Mouse (Mus musculus): ENCODE results near the gene Znhit3. TPM values are rescaled to one million over a fixed set of nuclear protein-coding genes. Genes with fewer than 3 reads are reported as not detected.

Gene Znhit3
- polyA plus RNA-seq, 1 experiment from 2014 or later, result 27.5 TPM

DNA sequence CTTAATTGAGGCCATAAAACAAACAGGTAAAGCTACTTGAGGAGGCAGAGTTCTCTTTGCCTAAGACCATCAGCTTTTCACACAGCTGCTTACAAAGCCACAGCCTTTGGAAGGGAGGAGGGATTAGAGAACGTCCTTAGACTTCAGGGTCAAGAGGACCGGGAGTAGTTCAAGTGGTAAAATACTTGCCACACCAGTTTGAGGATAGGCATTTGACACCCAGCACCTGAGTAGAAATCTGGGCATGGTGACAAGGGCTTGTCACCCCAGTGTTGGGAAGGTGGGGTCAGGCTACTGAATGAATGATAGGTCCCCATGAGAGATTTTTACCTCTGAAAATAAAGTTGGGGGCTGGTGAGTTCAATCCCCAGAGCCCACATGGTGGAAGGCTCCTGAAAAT, 36.4 kb upstream of the Znhit3 start:
- Histone ChIP-seq H3K9me3 (ENCODE audit: low read length) (no peaks in the 10 kb centered on the region), H3K4me2 (replicated peaks; ENCODE audit: low read depth, low read length) (no peak overlapping the region), H3K27me3 (replicated peaks; ENCODE audit: insufficient read depth, low read length) (peaks cover 3% of the 10 kb centered on the region; the same call in 1 of the 2 replicates), H3K4me3 (ENCODE audit: low read depth, low read length) (no peak overlapping the region), H3K36me3 (ENCODE audit: insufficient read depth, low read length) (no peaks in the 10 kb centered on the region), H3K4me1 (ENCODE audit: insufficient read depth, low read depth, low read length) (peaks cover 3% of the 10 kb centered on the region; the same call in 1 of the 2 replicates), H3K27ac (ENCODE audit: low read length) (no peak overlapping the region), H3K9ac (replicated peaks; ENCODE audit: low read depth) (no peak overlapping the region)
- WGBS, result 26% methylated on average over 2 of the region's 2 CpGs
- TF ChIP-seq EP300 (IDR thresholded peaks at IDR 0.05), result no peak
- no peak for TF ChIP-seq CTCF (IDR thresholded peaks at IDR 0.05)
- ATAC-seq, result peak; percentile 96
- peak; percentile 88 for DNase-seq (ENCODE audit: low spot score)

DNA sequence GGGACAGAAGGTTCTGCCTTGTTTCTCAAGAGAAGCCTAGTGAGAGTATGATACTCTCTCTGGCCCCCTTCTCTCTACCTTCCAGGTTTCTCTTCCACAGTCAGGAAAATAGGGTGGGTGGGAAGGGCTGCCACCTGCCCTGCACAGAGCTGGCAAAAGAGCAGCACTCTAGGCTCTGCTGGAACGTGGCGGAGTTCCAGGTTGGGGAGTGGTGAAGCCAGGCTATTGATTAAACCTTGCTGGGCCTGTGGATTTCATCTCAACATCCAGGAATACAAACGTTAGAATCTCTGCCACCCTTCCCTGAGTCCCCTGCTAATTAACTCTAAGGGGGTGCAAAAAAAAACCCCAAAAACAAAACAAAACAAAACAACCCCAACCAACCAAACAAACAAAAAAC, 32.4 kb upstream of the Znhit3 start:
- ATAC-seq, result no peak
- peaks cover 8% of the 10 kb centered on the region for H3K27me3 ChIP-seq (replicated peaks; ENCODE audit: insufficient read depth, low read length)
- no peak overlapping the region for H3K27ac ChIP-seq (ENCODE audit: low read length)

DNA sequence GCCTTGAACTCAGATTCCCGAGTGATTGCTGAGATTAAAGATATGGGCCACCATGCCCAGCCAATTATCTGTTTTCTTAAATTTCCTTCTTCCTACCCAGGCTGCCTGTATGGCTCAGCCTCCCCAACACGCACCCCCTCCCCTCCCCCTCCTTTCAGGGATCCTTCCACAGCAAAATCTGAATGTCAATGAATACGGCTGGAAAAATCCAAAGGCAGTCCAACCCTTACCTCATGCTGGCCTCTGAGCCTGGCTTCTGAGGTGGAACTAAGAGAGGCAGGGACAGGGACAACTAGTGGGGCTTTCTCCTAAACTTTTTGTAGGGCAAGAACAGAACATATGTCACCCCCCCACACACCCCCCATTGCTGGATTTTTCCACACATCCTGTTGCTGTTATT, 31.9 kb upstream of the Znhit3 start:
- WGBS, result 40% methylated on average over 3 of the region's 3 CpGs
- H3K4me3 ChIP-seq (ENCODE audit: low read depth, low read length), result no peak overlapping the region
- ATAC-seq, result no peak

More for the DNA sequence above, 32.4 kb upstream of the Znhit3 start:
- DNase-seq (ENCODE audit: low spot score), result no peak
- no peak for TF ChIP-seq CTCF (IDR thresholded peaks at IDR 0.05)
- H3K4me2 ChIP-seq (replicated peaks; ENCODE audit: low read depth, low read length), result no peak overlapping the region
- no peak overlapping the region for H3K9ac ChIP-seq (replicated peaks; ENCODE audit: low read depth)
- H3K4me1 ChIP-seq (ENCODE audit: insufficient read depth, low read depth, low read length), result no peaks in the 10 kb centered on the region
- no peaks in the 10 kb centered on the region for H3K36me3 ChIP-seq (ENCODE audit: insufficient read depth, low read length)
- H3K4me3 ChIP-seq (ENCODE audit: low read depth, low read length), result no peak overlapping the region
- H3K9me3 ChIP-seq (ENCODE audit: low read length), result no peaks in the 10 kb centered on the region
- WGBS, result 27% methylated on average over 3 of the region's 3 CpGs

DNA sequence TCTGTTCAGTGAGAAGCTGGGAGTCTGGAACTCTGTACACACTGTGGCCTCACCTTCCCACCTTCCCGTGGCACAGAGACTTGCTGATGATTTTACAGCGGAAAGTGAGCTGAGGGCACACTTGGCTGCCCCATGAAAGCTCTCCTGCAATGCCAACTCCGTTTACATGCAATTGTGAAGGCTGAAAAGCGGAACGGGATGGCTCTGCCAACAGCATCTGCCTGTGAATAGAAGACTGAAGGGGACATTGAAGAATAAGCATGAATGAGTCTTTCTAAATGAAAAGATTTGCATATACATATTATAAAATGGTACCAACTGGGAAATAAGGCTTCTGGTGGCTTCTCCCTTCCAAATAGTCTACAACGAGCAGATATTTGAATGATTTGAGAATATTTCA, 31.0 kb upstream of the Znhit3 start:
- H3K27me3 ChIP-seq (replicated peaks; ENCODE audit: insufficient read depth, low read length), result peaks cover 8% of the 10 kb centered on the region
- ATAC-seq (no peak), DNase-seq (ENCODE audit: low spot score) (no peak)
- no peak overlapping the region for H3K27ac ChIP-seq (ENCODE audit: low read length)
- TF ChIP-seq CTCF (IDR thresholded peaks at IDR 0.05) (no peak), EP300 (IDR thresholded peaks at IDR 0.05) (no peak)
- WGBS, result 74% methylated on average over 6 of the region's 6 CpGs
- no peaks in the 10 kb centered on the region for H3K4me1 ChIP-seq (ENCODE audit: insufficient read depth, low read depth, low read length)
- no peak overlapping the region for H3K9ac ChIP-seq (replicated peaks; ENCODE audit: low read depth)
- H3K9me3 ChIP-seq (ENCODE audit: low read length), result no peaks in the 10 kb centered on the region
- no peak overlapping the region for H3K4me3 ChIP-seq (ENCODE audit: low read depth, low read length)
- H3K36me3 ChIP-seq (ENCODE audit: insufficient read depth, low read length), result no peaks in the 10 kb centered on the region
- no peak overlapping the region for H3K4me2 ChIP-seq (replicated peaks; ENCODE audit: low read depth, low read length)

More for the DNA sequence above, 31.9 kb upstream of the Znhit3 start:
- Histone ChIP-seq H3K36me3 (ENCODE audit: insufficient read depth, low read length) (no peaks in the 10 kb centered on the region), H3K9me3 (ENCODE audit: low read length) (no peaks in the 10 kb centered on the region), H3K9ac (replicated peaks; ENCODE audit: low read depth) (no peak overlapping the region), H3K27ac (ENCODE audit: low read length) (no peak overlapping the region), H3K4me1 (ENCODE audit: insufficient read depth, low read depth, low read length) (no peaks in the 10 kb centered on the region), H3K27me3 (replicated peaks; ENCODE audit: insufficient read depth, low read length) (peaks cover 8% of the 10 kb centered on the region), H3K4me2 (replicated peaks; ENCODE audit: low read depth, low read length) (no peak overlapping the region)
- no peak for TF ChIP-seq CTCF (IDR thresholded peaks at IDR 0.05)
- TF ChIP-seq EP300 (IDR thresholded peaks at IDR 0.05), result no peak
- no peak for DNase-seq (ENCODE audit: low spot score)

DNA sequence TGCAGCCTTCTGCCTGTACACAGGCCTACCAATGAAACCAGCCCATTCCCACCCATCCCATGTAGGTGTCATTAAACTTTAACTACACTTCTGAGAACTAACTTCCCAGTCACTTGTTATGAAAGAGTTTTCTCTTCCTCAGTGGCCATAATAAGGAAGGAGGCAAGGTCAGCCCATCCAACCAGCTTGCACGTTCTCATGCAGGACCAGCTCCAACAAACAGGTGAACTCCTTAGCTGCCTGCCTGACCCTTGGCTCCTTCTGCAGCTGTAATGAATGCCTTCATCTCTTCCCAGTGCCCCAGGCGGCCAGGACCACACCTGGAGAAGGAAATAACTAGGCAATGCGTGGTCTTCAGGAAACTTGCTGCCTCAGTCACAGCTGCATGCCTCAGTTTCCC, 29.7 kb upstream of the Znhit3 start:
- H3K36me3 ChIP-seq (ENCODE audit: insufficient read depth, low read length), result no peaks in the 10 kb centered on the region
- H3K4me3 ChIP-seq (ENCODE audit: low read depth, low read length), result no peak overlapping the region
- DNase-seq (ENCODE audit: low spot score) (no peak), ATAC-seq (no peak)
- 29% methylated on average over 3 of the region's 3 CpGs for WGBS
- TF ChIP-seq EP300 (IDR thresholded peaks at IDR 0.05) (no peak), CTCF (IDR thresholded peaks at IDR 0.05) (no peak)
- no peaks in the 10 kb centered on the region for H3K9me3 ChIP-seq (ENCODE audit: low read length)
- peaks cover 8% of the 10 kb centered on the region for H3K27me3 ChIP-seq (replicated peaks; ENCODE audit: insufficient read depth, low read length)
- H3K4me1 ChIP-seq (ENCODE audit: insufficient read depth, low read depth, low read length), result no peaks in the 10 kb centered on the region
- no peak overlapping the region for H3K9ac ChIP-seq (replicated peaks; ENCODE audit: low read depth)
- H3K27ac ChIP-seq (ENCODE audit: low read length), result no peak overlapping the region
- no peak overlapping the region for H3K4me2 ChIP-seq (replicated peaks; ENCODE audit: low read depth, low read length)

DNA sequence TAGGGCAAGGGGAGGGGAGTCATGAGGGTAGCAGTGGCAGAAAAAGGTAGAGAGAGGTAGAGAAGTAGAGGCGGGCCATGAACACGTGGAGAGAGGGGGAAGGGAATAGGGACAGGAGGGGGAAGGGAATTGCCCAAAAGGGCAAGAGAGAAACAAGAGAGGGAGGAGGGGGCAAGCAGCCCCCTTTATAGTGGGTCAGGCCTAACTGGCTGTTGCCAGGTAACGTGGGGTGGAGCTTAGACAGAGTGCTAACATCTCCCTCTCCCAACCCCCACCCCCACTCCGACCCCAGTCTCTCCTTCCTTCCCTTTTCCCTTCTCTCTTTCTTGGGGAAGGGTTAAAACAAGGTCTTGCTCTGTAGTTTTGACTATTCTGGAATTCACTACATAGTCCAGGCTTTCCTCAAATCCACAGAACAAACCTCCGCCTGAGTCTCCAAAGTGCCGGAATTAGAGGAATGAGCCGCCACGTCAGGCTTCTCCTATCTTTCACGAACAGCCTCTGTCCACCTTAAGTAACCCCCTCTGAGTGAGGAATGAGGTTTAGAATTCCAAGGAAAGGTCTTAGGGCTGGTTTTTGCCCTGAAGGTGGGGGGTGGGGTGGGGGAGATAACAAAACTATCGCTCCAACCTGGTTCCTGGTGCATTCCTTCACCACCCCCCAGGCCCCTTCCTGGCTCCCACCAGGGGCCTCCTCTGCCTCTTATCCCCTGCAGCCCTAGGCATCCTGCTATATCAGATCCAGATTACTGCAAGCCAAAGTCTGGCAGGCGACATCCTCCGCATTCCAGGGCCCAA, 28.7 kb upstream of the Znhit3 start:
- no peak for ATAC-seq
- WGBS, result 4% methylated on average over 11 of the region's 12 CpGs
- Histone ChIP-seq H3K36me3 (ENCODE audit: insufficient read depth, low read length) (no peaks in the 10 kb centered on the region), H3K27ac (ENCODE audit: low read length) (no peak overlapping the region), H3K4me2 (replicated peaks; ENCODE audit: low read depth, low read length) (no peak overlapping the region), H3K9ac (replicated peaks; ENCODE audit: low read depth) (no peak overlapping the region), H3K4me1 (ENCODE audit: insufficient read depth, low read depth, low read length) (no peaks in the 10 kb centered on the region), H3K9me3 (ENCODE audit: low read length) (no peaks in the 10 kb centered on the region), H3K27me3 (replicated peaks; ENCODE audit: insufficient read depth, low read length) (peaks cover 8% of the 10 kb centered on the region), H3K4me3 (ENCODE audit: low read depth, low read length) (no peak overlapping the region)
- no peak for DNase-seq (ENCODE audit: low spot score)
- TF ChIP-seq CTCF (IDR thresholded peaks at IDR 0.05) (no peak), EP300 (IDR thresholded peaks at IDR 0.05) (no peak)

Measured in lung, postnatal 0 days (tissue).